Mouse (Mus musculus) thymus, adult 2 months (tissue): Measurements from ENCODE around the gene Icam4.

Experiments
- CTCF ChIP-seq: fragments of 200-500 bp; IDR thresholded peaks from 2 replicates; pipeline ENCODE4 v1.5.1; 2012; ENCODE audit warnings: mild to moderate bottlenecking, control low read depth, low read length, moderate library complexity, borderline replicate concordance; ENCODE audit not compliant: control insufficient read depth, poor library complexity, insufficient read depth; ENCODE audit errors: extremely low read depth
- POLR2A ChIP-seq: fragments of 200-500 bp; IDR thresholded peaks from 2 replicates; pipeline ENCODE4 v1.6.1; 2012; ENCODE audit warnings: mild to moderate bottlenecking, low read length, control low read depth, moderate library complexity; ENCODE audit not compliant: control insufficient read depth, poor library complexity, insufficient read depth; ENCODE audit errors: extremely low read depth

GRCm38 (mm10) chr9:21022726-21023125 is 6.4 kb upstream of the Icam4 start:
- no peak for TF ChIP-seq CTCF
- no peak for TF ChIP-seq POLR2A
